Mouse (Mus musculus) retina, postnatal 1 day (tissue): ENCODE data around the gene Csf2.

Experiments used
- DNase-seq: peaks from one replicate; pipeline ENCODE4 v3.0.0-alpha.2; 2012

The Csf2 gene

GRCm38 (mm10) chr11:54227478-54227877 lies 22.0 kb downstream of the Csf2 start:
- no peak for DNase-seq

- no peak for DNase-seq
These were observed 24.9 kb downstream of the Csf2 start for GRCm38 (mm10) chr11:54224475-54224986.

- DNase-seq = no peak
These were observed 25.6 kb downstream of the Csf2 start for GRCm38 (mm10) chr11:54223637-54224474.

- DNase-seq = no peak
These were observed 29.3 kb downstream of the Csf2 start for GRCm38 (mm10) chr11:54219903-54220740.

- no peak for DNase-seq
These were observed 30.3 kb downstream of the Csf2 start for GRCm38 (mm10) chr11:54219191-54219590.

GRCm38 (mm10) chr11:54217384-54217783 lies 32.1 kb downstream of the Csf2 start:
- DNase-seq = no peak

GRCm38 (mm10) chr11:54216091-54216490 lies 33.4 kb downstream of the Csf2 start:
- no peak for DNase-seq

- DNase-seq = no peak
These were observed 34.7 kb downstream of the Csf2 start for GRCm38 (mm10) chr11:54214499-54215443.

- no peak for DNase-seq
These were observed 35.8 kb downstream of the Csf2 start for GRCm38 (mm10) chr11:54213631-54214030.

GRCm38 (mm10) chr11:54206993-54207392 lies 42.5 kb downstream of the Csf2 start:
- DNase-seq = no peak

GRCm38 (mm10) chr11:54205366-54205765 lies 44.1 kb downstream of the Csf2 start:
- DNase-seq = no peak

- DNase-seq = no peak
These were observed 44.7 kb downstream of the Csf2 start for GRCm38 (mm10) chr11:54204781-54205180.

GRCm38 (mm10) chr11:54203162-54203561 lies 46.3 kb downstream of the Csf2 start:
- no peak for DNase-seq

- DNase-seq = no peak
These were observed 47.4 kb downstream of the Csf2 start for GRCm38 (mm10) chr11:54201881-54202685.

- DNase-seq = no peak
These were observed 48.1 kb downstream of the Csf2 start for GRCm38 (mm10) chr11:54201287-54201773.
